Mouse (Mus musculus): ENCODE results near the gene Sec22b. TPM values are rescaled to one million over a fixed set of nuclear protein-coding genes. Genes with fewer than 3 reads are reported as not detected.

Gene Sec22b
- total RNA-seq, 1 experiment from 2014 or later = 37.7 TPM

- ATAC-seq (replicated peaks; ENCODE audit: insufficient number of reproducible peaks, low FRiP score, low TSS enrichment, poor library complexity, severe bottlenecking) = no peak
Measured at GRCm38 (mm10) chr3:97961962-97962361, 61.0 kb downstream of the Sec22b start.

GRCm38 (mm10) chr3:97964878-97965353, 63.9 kb downstream of the Sec22b start:
- peak; percentile 77 for ATAC-seq (replicated peaks; ENCODE audit: insufficient number of reproducible peaks, low FRiP score, low TSS enrichment, poor library complexity, severe bottlenecking)

GRCm38 (mm10) chr3:97967627-97968026, 66.6 kb downstream of the Sec22b start:
- no peak for ATAC-seq (replicated peaks; ENCODE audit: insufficient number of reproducible peaks, low FRiP score, low TSS enrichment, poor library complexity, severe bottlenecking)

- no peak for ATAC-seq (replicated peaks; ENCODE audit: insufficient number of reproducible peaks, low FRiP score, low TSS enrichment, poor library complexity, severe bottlenecking)
Measured at GRCm38 (mm10) chr3:97968191-97968590, 67.2 kb downstream of the Sec22b start.

GRCm38 (mm10) chr3:97969019-97969418, 68.0 kb downstream of the Sec22b start:
- no peak for ATAC-seq (replicated peaks; ENCODE audit: insufficient number of reproducible peaks, low FRiP score, low TSS enrichment, poor library complexity, severe bottlenecking)

GRCm38 (mm10) chr3:97971117-97971516, 70.1 kb downstream of the Sec22b start:
- peak; percentile 94 for ATAC-seq (replicated peaks; ENCODE audit: insufficient number of reproducible peaks, low FRiP score, low TSS enrichment, poor library complexity, severe bottlenecking)

GRCm38 (mm10) chr3:97972200-97972599, 71.2 kb downstream of the Sec22b start:
- ATAC-seq (replicated peaks; ENCODE audit: insufficient number of reproducible peaks, low FRiP score, low TSS enrichment, poor library complexity, severe bottlenecking) = no peak

- no peak for ATAC-seq (replicated peaks; ENCODE audit: insufficient number of reproducible peaks, low FRiP score, low TSS enrichment, poor library complexity, severe bottlenecking)
Measured at GRCm38 (mm10) chr3:97972707-97973106, 71.7 kb downstream of the Sec22b start.

Other genes with a start within 250 kb of the Sec22b start
- gene Prkab2, start 243.0 kb upstream of the Sec22b start, total RNA-seq (2017) = 16.1 to 29.4 TPM (median 19.3 TPM) in 3 replicates
- gene Gm17651, start 226.5 kb upstream of the Sec22b start, total RNA-seq (2017) = not detected in 3 replicates
- gene Pde4dip, start 12.5 kb upstream of the Sec22b start, total RNA-seq (2017) = 16.0 to 25.4 TPM (median 16.5 TPM) in 3 replicates
- 127 to 158 TPM (median 135 TPM) in 3 replicates for gene Notch2, start 112.3 kb downstream of the Sec22b start, total RNA-seq (2017)